Mouse (Mus musculus): ENCODE data around the gene Prkch.

- TF ChIP-seq CTCF (IDR thresholded peaks at IDR 0.05; ENCODE audit: low read depth) (no peak), EP300 (IDR thresholded peaks at IDR 0.05; ENCODE audit: low read depth) (no peak)
Measured at GRCm38 (mm10) chr12:73776401-73776945, 191.9 kb downstream of the Prkch start.
